ENCODE assay signal across 24 mouse cellular contexts in the genomic region with DNA sequence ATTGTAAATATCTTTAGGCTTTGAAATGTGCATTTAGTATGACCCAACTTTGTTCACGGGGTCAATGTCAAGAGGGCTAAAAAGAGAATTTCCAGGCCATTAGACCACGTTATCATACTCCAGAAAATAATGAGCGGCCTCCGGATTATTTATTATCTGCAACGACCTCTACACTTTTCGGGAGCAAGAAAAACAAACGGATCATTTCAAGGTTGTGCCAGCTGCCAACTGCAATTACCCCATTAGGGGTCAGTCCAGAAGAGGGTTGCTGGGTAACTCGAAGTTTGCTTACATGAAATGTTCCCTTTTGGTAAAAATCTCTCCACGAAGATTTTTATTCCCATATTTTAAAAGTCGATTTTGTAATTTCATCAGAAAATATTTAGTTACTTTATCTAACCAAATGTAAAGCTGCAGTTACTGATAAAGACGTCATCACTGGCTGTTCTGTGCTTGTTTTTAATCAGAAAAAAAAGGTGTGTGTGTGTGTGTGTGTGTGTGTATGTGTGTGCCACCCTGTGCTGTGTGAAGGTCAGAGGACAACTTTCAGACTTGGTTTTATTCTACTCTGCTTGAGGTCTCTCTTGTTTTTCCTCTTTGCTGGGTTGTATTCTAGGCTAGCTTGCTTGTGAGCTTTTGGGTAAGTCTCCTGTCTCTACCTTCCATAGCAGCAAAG. TPM values are rescaled to one million over a fixed set of nuclear protein-coding genes. Genes with fewer than 3 reads are reported as not detected.
DNase-seq lines count a peak whose midpoint lies in the region; ATAC-seq and TF ChIP-seq lines count a peak whose summit lies in the region.
"Had no signal": no experiment of that assay in that cellular context is flagged by ENCODE, and none has a peak within 500 bp of the region (broad histone marks: within the 10 kb centered on the region; RNA-seq: fewer than 3 reads in every experiment).

No protein-coding gene starts in this region.

- no peaks in the 10 kb centered on the region for H3K9me3 ChIP-seq in liver, embryonic 11.5 days (ENCODE audit: control insufficient read depth, low read length)
- H3K9me3 ChIP-seq in stomach, embryonic 15.5 days, result no peaks in the 10 kb centered on the region
- no peaks in the 10 kb centered on the region for H3K9me3 ChIP-seq in midbrain, embryonic 11.5 days (ENCODE audit: control insufficient read depth, low read length)
- H3K9me3 ChIP-seq: limb, embryonic 12.5 days; neural tube, embryonic 13.5 days had no signal

- no peak overlapping the region for H3K4me3 ChIP-seq in liver, adult 2 months (ENCODE audit: insufficient read depth, low read depth, low read length)
- no peak overlapping the region for H3K4me3 ChIP-seq in liver, embryonic 11.5 days (ENCODE audit: low read depth, low read length)
- H3K4me3 ChIP-seq in stomach, embryonic 15.5 days (replicated peaks), result no peak overlapping the region
- H3K4me3 ChIP-seq in midbrain, embryonic 11.5 days (ENCODE audit: low read depth, low read length), result no peak overlapping the region
- H3K4me3 ChIP-seq: forebrain, embryonic 13.5 days; layer of hippocampus, adult 2 months; limb, embryonic 12.5 days; myocyte; neural tube, embryonic 13.5 days had no signal

- peaks cover 16% of the 10 kb centered on the region for H3K4me1 ChIP-seq in liver, adult 2 months (ENCODE audit: control insufficient read depth, insufficient read depth, low read length)
- no peaks in the 10 kb centered on the region for H3K4me1 ChIP-seq in liver, embryonic 11.5 days (replicated peaks; ENCODE audit: control insufficient read depth, insufficient read depth, low read length)
- no peaks in the 10 kb centered on the region for H3K4me1 ChIP-seq in stomach, embryonic 15.5 days
- no peaks in the 10 kb centered on the region for H3K4me1 ChIP-seq in midbrain, embryonic 11.5 days (ENCODE audit: control insufficient read depth, insufficient read depth, low read length)
- H3K4me1 ChIP-seq: forebrain, embryonic 13.5 days had no signal

- WGBS in liver, adult 2 months, result 13% methylated on average over 11 of the region's 11 CpGs
- WGBS in liver, embryonic 11.5 days, result 48% methylated on average over 11 of the region's 11 CpGs
- 24% methylated on average over 11 of the region's 11 CpGs for WGBS in stomach, embryonic 15.5 days
- WGBS in midbrain, embryonic 11.5 days, result 78% methylated on average over 11 of the region's 11 CpGs

- H3K27me3 ChIP-seq in liver, adult 2 months (ENCODE audit: control insufficient read depth, insufficient read depth, low read length), result no peaks in the 10 kb centered on the region
- H3K27me3 ChIP-seq in liver, embryonic 11.5 days (replicated peaks; ENCODE audit: control insufficient read depth, insufficient read depth, low read length), result no peaks in the 10 kb centered on the region
- no peaks in the 10 kb centered on the region for H3K27me3 ChIP-seq in stomach, embryonic 15.5 days (replicated peaks)
- no peaks in the 10 kb centered on the region for H3K27me3 ChIP-seq in midbrain, embryonic 11.5 days (ENCODE audit: control insufficient read depth, insufficient read depth, low read length)
- H3K27me3 ChIP-seq: forebrain, embryonic 13.5 days; limb, embryonic 12.5 days; neural tube, embryonic 13.5 days had no signal

- H3K4me2 ChIP-seq in liver, embryonic 11.5 days, result no peak overlapping the region
- no peak overlapping the region for H3K4me2 ChIP-seq in stomach, embryonic 15.5 days
- H3K4me2 ChIP-seq in midbrain, embryonic 11.5 days, result no peak overlapping the region
- H3K4me2 ChIP-seq: forebrain, embryonic 13.5 days; heart, embryonic 11.5 days; limb, embryonic 12.5 days; neural tube, embryonic 13.5 days had no signal

- no peak for TF ChIP-seq CTCF in liver, adult 2 months (IDR thresholded peaks at IDR 0.05; ENCODE audit: low read depth, low read length)

- H3K79me2 ChIP-seq in liver, adult 2 months (ENCODE audit: control insufficient read depth, insufficient read depth, low read length), result no peaks in the 10 kb centered on the region

- peak overlapping the region; percentile 73 for H3K27ac ChIP-seq in liver, adult 2 months (replicated peaks; ENCODE audit: insufficient read depth, low read depth, low read length)
- H3K27ac ChIP-seq in liver, embryonic 11.5 days (ENCODE audit: low read depth, low read length), result no peak overlapping the region
- H3K27ac ChIP-seq in stomach, embryonic 15.5 days, result no peak overlapping the region
- no peak overlapping the region for H3K27ac ChIP-seq in midbrain, embryonic 11.5 days (ENCODE audit: low read depth, low read length)
- H3K27ac ChIP-seq: forebrain, embryonic 13.5 days; layer of hippocampus, adult 2 months; limb, embryonic 12.5 days; macrophage; neural tube, embryonic 13.5 days had no signal

- no peak for TF ChIP-seq POLR2A in liver, adult 2 months (IDR thresholded peaks at IDR 0.05; ENCODE audit: extremely low read depth, insufficient read depth, low read length)

- no peaks in the 10 kb centered on the region for H3K36me3 ChIP-seq in liver, adult 2 months (ENCODE audit: control insufficient read depth, insufficient read depth, low read length)
- no peaks in the 10 kb centered on the region for H3K36me3 ChIP-seq in liver, embryonic 11.5 days (ENCODE audit: control insufficient read depth, insufficient read depth, low read length)
- no peaks in the 10 kb centered on the region for H3K36me3 ChIP-seq in stomach, embryonic 15.5 days
- H3K36me3 ChIP-seq in midbrain, embryonic 11.5 days (ENCODE audit: control insufficient read depth, insufficient read depth, low read length), result no peaks in the 10 kb centered on the region
- H3K36me3 ChIP-seq: limb, embryonic 12.5 days; neural tube, embryonic 13.5 days had no signal

- no peak overlapping the region; the same call in 1 of the 2 replicates for H3K9ac ChIP-seq in liver, adult 2 months (ENCODE audit: low read depth, low read length)
- H3K9ac ChIP-seq in liver, embryonic 11.5 days (ENCODE audit: low read depth, low read length), result no peak overlapping the region
- no peak overlapping the region for H3K9ac ChIP-seq in stomach, embryonic 15.5 days
- no peak overlapping the region for H3K9ac ChIP-seq in midbrain, embryonic 11.5 days (ENCODE audit: low read length)
- H3K9ac ChIP-seq: forebrain, embryonic 13.5 days; limb, embryonic 12.5 days; neural tube, embryonic 13.5 days had no signal

- ATAC-seq in liver, embryonic 11.5 days (replicated peaks; ENCODE audit: low FRiP score), result no peak
- ATAC-seq in stomach, embryonic 15.5 days (ENCODE audit: insufficient read depth, low FRiP score, low read depth), result peak; percentile 50
- ATAC-seq in midbrain, embryonic 11.5 days (ENCODE audit: low FRiP score), result no peak
- ATAC-seq: forebrain, embryonic 13.5 days; hindbrain, embryonic 16.5 days; intestine, postnatal 0 days; lung, postnatal 0 days; midbrain, embryonic 16.5 days had no signal

- DNase-seq in embryo, embryonic 10 days (ENCODE audit: low spot score), result peak; percentile 5
- no peak for DNase-seq in embryo, embryonic 9.5 days (ENCODE audit: extremely low spot score)
- peak; percentile 81 for DNase-seq in liver, adult 2 months (ENCODE audit: extremely low read depth, low read depth, low spot score)
- no peak for DNase-seq in liver, embryonic 11.5 days (ENCODE audit: low spot score)
- DNase-seq in adrenal gland, postnatal 10 days, result peak; percentile 39
- DNase-seq in midbrain, embryonic 11.5 days (ENCODE audit: low spot score, missing footprints), result no peak
- DNase-seq in embryo, embryonic 10.5 days (ENCODE audit: low spot score), result no peak
- DNase-seq: cerebellum, adult 11-12 months; cerebellum, postnatal 10 days; embryo, embryonic 11 days; kidney, postnatal 10 days; right cerebral cortex, postnatal 14 days had no signal

RNA-seq across cellular contexts. Expression of a gene that starts 30.7 kb away (rescaled TPM):
- 16.3 and 21.2 TPM in 2 replicates for total RNA-seq in liver, adult 2 months (2014; rRNA removed)
- 4.0 and 4.7 TPM in 2 replicates for polyA plus RNA-seq in liver, adult 2 months (2012; rRNA removed)
- polyA plus RNA-seq in liver, embryonic 11.5 days (2014; fragmentation: Nextera tagmentation; extraction: Ambion mirVana), result 9.1 and 9.4 TPM in 2 replicates
- total RNA-seq in adrenal gland, postnatal 10 days (2021), result 10 to 100 TPM; 15.1 to 18.4 TPM
- 10.4 and 11.0 TPM in 2 replicates for polyA plus RNA-seq in stomach, embryonic 15.5 days (2015; fragmentation: Nextera tagmentation; extraction: Ambion mirVana)
- 7.0 and 8.0 TPM in 2 replicates for polyA plus RNA-seq in midbrain, embryonic 11.5 days (2014; fragmentation: Nextera tagmentation; extraction: Ambion mirVana)

Comparison
In these comparisons a context has a peak if more than half of its experiments do, and no peak if none do; other contexts are left out.
1. DNase-seq: peak in embryo, embryonic 10 days (single experiment), liver, adult 2 months (single experiment) and adrenal gland, postnatal 10 days (single experiment); none in embryo, embryonic 9.5 days (single experiment), liver, embryonic 11.5 days (single experiment), midbrain, embryonic 11.5 days (single experiment) and embryo, embryonic 10.5 days (single experiment).